Mouse (Mus musculus): ENCODE measurements at regions not wholly inside any gene's neighbourhood (a gene's known extent, or its start where the extent isn't known, plus 50 kb on each side); places are given as distances from the start of the nearest gene placed in this dataset.

GRCm38 (mm10) chr4:94188354-94188753 lies 368.0 kb upstream of the Gm10306 start:
- no peak overlapping the region for H3K4me2 ChIP-seq
- H3K9ac ChIP-seq: no peak overlapping the region
- WGBS: 46% methylated on average over 2 of the region's 2 CpGs
- H3K4me1 ChIP-seq (replicated peaks): peaks cover 10% of the 10 kb centered on the region
- H3K4me3 ChIP-seq: no peak overlapping the region
- no peaks in the 10 kb centered on the region for H3K27me3 ChIP-seq (replicated peaks)
- no peak overlapping the region for H3K27ac ChIP-seq (ENCODE audit: poor library complexity, severe bottlenecking)
- no peaks in the 10 kb centered on the region for H3K9me3 ChIP-seq (replicated peaks)
- H3K36me3 ChIP-seq: no peaks in the 10 kb centered on the region
- ATAC-seq (ENCODE audit: insufficient number of reproducible peaks, low FRiP score): no peak

GRCm38 (mm10) chr4:94188888-94189287 lies 367.5 kb upstream of the Gm10306 start:
- no peaks in the 10 kb centered on the region for H3K9me3 ChIP-seq (replicated peaks)
- H3K27ac ChIP-seq (ENCODE audit: poor library complexity, severe bottlenecking): no peak overlapping the region
- H3K36me3 ChIP-seq: no peaks in the 10 kb centered on the region
- H3K4me3 ChIP-seq: no peak overlapping the region
- ATAC-seq (ENCODE audit: insufficient number of reproducible peaks, low FRiP score): 0 out of 2 replicates have a peak, but pooled peaks have one; percentile 33
- 31% methylated on average over 3 of the region's 3 CpGs for WGBS
- peaks cover 10% of the 10 kb centered on the region for H3K4me1 ChIP-seq (replicated peaks)
- no peak overlapping the region for H3K4me2 ChIP-seq
- no peaks in the 10 kb centered on the region for H3K27me3 ChIP-seq (replicated peaks)
- H3K9ac ChIP-seq: no peak overlapping the region

DNA sequence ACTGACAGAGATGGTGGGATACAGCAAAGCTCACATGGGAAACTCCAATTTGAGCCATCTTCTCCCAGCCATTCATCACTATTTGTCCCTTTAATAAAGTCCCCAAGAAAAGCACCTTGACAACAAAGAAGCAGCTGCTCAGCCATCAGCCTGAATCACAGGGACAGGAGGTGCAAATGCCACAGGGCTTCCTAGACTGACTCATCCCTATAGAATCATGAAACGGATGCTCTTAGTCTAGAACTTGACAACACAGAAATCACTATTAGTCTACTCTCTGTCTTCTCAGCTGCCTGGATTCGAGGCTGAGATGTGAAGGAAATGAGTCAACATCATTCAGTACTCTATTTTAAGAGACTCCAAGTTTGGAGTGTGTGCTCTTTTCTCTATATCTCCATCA lies 365.4 kb upstream of the Gm10306 start:
- Histone ChIP-seq H3K27ac (ENCODE audit: poor library complexity, severe bottlenecking) (no peak overlapping the region), H3K4me3 (no peak overlapping the region), H3K27me3 (replicated peaks) (no peaks in the 10 kb centered on the region), H3K36me3 (no peaks in the 10 kb centered on the region), H3K9me3 (replicated peaks) (no peaks in the 10 kb centered on the region), H3K4me2 (no peak overlapping the region), H3K4me1 (replicated peaks) (peaks cover 10% of the 10 kb centered on the region), H3K9ac (no peak overlapping the region)
- no peak for ATAC-seq (ENCODE audit: insufficient number of reproducible peaks, low FRiP score)
- 67% methylated on average over 2 of the region's 2 CpGs for WGBS

DNA sequence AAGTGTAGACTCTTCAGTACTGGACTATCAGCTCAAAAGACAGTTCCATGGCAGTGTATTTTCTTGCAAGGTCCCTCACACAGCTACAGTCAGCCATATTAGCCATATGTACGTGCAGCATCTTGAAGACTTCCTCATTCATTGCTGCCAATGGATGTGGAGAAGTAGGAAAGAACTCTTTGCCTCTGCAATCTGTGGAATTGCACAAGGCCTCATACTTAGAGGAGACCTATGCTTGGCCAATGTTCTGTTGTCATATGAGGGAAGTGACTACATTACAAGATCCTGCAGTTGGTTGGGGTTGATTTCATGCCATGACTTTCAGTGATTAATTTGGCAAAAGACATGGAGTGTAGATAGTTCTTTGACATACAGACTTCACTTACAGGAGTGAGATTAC lies 340.1 kb upstream of the Gm10306 start:
- no peaks in the 10 kb centered on the region for H3K4me1 ChIP-seq (replicated peaks)
- 75% methylated on average over 1 of the region's 1 CpGs for WGBS

DNA sequence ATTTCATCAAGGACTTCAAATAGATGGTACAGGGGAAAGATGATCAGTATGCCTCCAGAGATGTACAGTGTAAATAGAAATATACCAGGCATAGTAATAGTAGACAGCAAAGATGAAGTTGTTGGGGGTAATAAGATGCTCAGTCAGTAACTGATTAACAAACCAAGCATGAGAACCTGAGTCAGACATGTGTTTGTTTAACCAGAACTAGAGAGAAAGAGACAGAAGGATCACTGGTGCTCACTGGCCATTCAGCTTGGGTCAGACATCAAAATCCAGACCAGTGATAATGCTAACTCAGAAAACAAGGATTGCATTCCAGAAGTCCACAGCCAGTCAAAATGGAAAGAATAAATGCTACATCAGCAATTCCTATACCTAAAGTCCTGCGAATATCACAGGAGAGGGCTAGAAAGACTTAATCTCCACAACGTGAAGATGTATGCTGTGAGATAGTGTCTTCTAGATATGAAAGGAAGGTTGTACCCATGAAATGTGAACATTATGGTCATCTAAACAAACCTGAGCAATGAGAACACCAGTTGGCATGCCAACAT lies 320.6 kb upstream of the Gm10306 start:
- Histone ChIP-seq H3K9ac (no peak overlapping the region), H3K9me3 (replicated peaks) (0 out of 2 replicates have a peak, but pooled peaks cover 6% of the 10 kb centered on the region), H3K27ac (ENCODE audit: poor library complexity, severe bottlenecking) (no peak overlapping the region), H3K4me1 (replicated peaks) (no peaks in the 10 kb centered on the region), H3K27me3 (replicated peaks) (no peaks in the 10 kb centered on the region), H3K4me3 (no peak overlapping the region), H3K36me3 (no peaks in the 10 kb centered on the region), H3K4me2 (no peak overlapping the region)
- WGBS: 79% methylated on average over 2 of the region's 2 CpGs
- ATAC-seq (ENCODE audit: insufficient number of reproducible peaks, low FRiP score): no peak

More for the DNA sequence above, 340.1 kb upstream of the Gm10306 start:
- H3K9me3 ChIP-seq (replicated peaks): no peaks in the 10 kb centered on the region
- H3K4me2 ChIP-seq: no peak overlapping the region
- ATAC-seq (ENCODE audit: insufficient number of reproducible peaks, low FRiP score): no peak
- H3K27ac ChIP-seq (ENCODE audit: poor library complexity, severe bottlenecking): no peak overlapping the region
- no peak overlapping the region for H3K4me3 ChIP-seq
- H3K9ac ChIP-seq: no peak overlapping the region
- H3K27me3 ChIP-seq (replicated peaks): no peaks in the 10 kb centered on the region
- H3K36me3 ChIP-seq: no peaks in the 10 kb centered on the region

DNA sequence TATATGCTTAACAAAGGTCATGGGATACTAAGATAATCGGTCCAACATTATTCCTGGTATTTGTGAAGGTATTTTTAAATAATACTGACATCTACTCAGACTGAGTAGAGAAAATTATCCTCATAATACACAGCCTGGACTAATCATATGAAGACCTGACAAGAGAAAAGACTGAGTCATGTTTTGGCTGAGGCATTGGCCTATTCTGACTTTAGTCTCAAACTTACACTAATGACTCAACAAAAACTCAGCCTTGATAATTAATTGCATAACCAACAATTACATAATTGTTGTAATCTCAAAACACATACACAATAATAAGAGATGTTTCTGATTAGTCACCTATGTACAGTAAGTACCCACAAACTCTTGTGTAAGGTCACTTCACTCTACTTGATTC lies 300.3 kb upstream of the Gm10306 start:
- Histone ChIP-seq H3K4me1 (replicated peaks) (no peaks in the 10 kb centered on the region), H3K36me3 (no peaks in the 10 kb centered on the region), H3K27ac (ENCODE audit: poor library complexity, severe bottlenecking) (no peak overlapping the region), H3K4me3 (no peak overlapping the region), H3K9ac (no peak overlapping the region), H3K4me2 (no peak overlapping the region), H3K9me3 (replicated peaks) (no peaks in the 10 kb centered on the region), H3K27me3 (replicated peaks) (no peaks in the 10 kb centered on the region)
- no peak for ATAC-seq (ENCODE audit: insufficient number of reproducible peaks, low FRiP score)
- 63% methylated on average over 1 of the region's 1 CpGs for WGBS

DNA sequence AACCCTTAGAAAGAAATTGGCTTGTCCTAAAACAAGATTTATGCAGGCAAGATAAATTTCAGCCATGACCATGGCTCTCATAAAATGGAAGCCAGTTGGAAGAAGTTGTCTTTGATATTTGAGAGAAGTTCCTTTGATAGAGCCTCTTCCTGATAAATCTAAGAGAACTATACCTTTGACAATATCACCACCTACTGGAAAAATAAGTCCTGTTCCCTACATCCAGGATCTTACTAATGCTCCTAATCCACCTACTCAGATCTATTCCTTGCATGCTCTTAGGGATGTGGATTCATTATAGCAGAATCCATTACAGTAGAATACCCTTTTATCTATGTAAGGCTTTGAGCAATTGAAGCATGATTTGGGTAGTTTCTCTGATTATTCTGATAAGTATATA lies 295.2 kb upstream of the Gm10306 start:
- no peak overlapping the region for H3K4me3 ChIP-seq
- no peak for ATAC-seq (ENCODE audit: insufficient number of reproducible peaks, low FRiP score)
- no peaks in the 10 kb centered on the region for H3K27me3 ChIP-seq (replicated peaks)
- H3K9ac ChIP-seq: no peak overlapping the region
- H3K27ac ChIP-seq (ENCODE audit: poor library complexity, severe bottlenecking): no peak overlapping the region
- no peaks in the 10 kb centered on the region for H3K36me3 ChIP-seq
- H3K4me2 ChIP-seq: no peak overlapping the region
- no peaks in the 10 kb centered on the region for H3K4me1 ChIP-seq (replicated peaks)
- no peaks in the 10 kb centered on the region for H3K9me3 ChIP-seq (replicated peaks)

GRCm38 (mm10) chr4:94281732-94282131 lies 274.6 kb upstream of the Gm10306 start:
- no peak overlapping the region for H3K9ac ChIP-seq
- H3K4me1 ChIP-seq (replicated peaks): no peaks in the 10 kb centered on the region
- no peaks in the 10 kb centered on the region for H3K36me3 ChIP-seq
- H3K4me2 ChIP-seq: no peak overlapping the region
- no peak for ATAC-seq (ENCODE audit: insufficient number of reproducible peaks, low FRiP score)
- H3K4me3 ChIP-seq: no peak overlapping the region
- no peak overlapping the region for H3K27ac ChIP-seq (ENCODE audit: poor library complexity, severe bottlenecking)
- H3K9me3 ChIP-seq (replicated peaks): 0 out of 2 replicates have a peak, but pooled peaks cover 2% of the 10 kb centered on the region
- H3K27me3 ChIP-seq (replicated peaks): no peaks in the 10 kb centered on the region

DNA sequence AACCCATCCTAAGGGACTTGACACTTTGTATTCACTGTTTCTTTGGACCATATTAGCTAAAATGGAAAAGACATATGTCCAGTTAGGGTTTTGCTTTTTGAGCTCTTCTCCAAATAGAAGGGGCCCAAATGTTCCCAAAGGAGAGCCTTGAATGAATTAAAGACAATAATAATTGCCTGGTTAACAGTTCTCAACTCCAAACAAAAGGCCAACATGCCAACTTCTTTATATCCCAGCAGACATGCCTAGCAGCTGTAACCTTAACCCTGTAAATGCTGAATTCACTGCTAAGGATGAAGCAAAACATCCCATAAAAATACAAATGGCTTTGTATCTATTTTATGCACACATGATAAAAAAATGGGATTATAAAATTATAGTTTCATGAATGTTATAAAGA lies 264.2 kb upstream of the Gm10306 start:
- ATAC-seq (ENCODE audit: insufficient number of reproducible peaks, low FRiP score): no peak
- no peak overlapping the region for H3K4me3 ChIP-seq
- no peak overlapping the region for H3K4me2 ChIP-seq
- H3K9ac ChIP-seq: no peak overlapping the region
- H3K27me3 ChIP-seq (replicated peaks): no peaks in the 10 kb centered on the region
- no peak overlapping the region for H3K27ac ChIP-seq (ENCODE audit: poor library complexity, severe bottlenecking)
- H3K9me3 ChIP-seq (replicated peaks): no peaks in the 10 kb centered on the region; the same call in 1 of the 2 replicates
- H3K4me1 ChIP-seq (replicated peaks): no peaks in the 10 kb centered on the region
- H3K36me3 ChIP-seq: no peaks in the 10 kb centered on the region

DNA sequence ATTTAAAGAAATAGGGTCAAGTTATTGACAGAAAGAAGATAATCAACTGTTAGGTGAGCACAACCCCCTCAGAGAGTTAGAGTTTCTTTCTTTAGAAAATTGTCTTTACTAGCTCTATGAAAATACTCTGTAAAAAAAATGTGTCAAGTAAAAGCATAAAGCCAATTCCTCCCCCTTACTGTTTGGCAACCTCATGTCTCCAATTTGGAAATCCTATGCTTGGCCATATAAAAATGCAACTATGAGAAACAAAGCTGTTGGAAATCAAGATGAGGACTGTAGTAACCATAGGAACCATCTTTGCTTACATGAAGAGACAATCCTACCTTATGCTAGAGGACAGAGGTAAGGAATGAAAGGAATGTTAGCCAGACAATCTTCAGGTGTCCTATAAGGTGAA lies 239.0 kb upstream of the Gm10306 start:
- no peaks in the 10 kb centered on the region for H3K27me3 ChIP-seq (replicated peaks)
- no peak overlapping the region for H3K4me2 ChIP-seq
- ATAC-seq (ENCODE audit: insufficient number of reproducible peaks, low FRiP score): no peak
- H3K9ac ChIP-seq: no peak overlapping the region
- no peak overlapping the region for H3K4me3 ChIP-seq
- no peaks in the 10 kb centered on the region for H3K36me3 ChIP-seq
- no peak overlapping the region for H3K27ac ChIP-seq (ENCODE audit: poor library complexity, severe bottlenecking)
- H3K9me3 ChIP-seq (replicated peaks): no peaks in the 10 kb centered on the region
- H3K4me1 ChIP-seq (replicated peaks): no peaks in the 10 kb centered on the region

GRCm38 (mm10) chr4:94326759-94327158 lies 229.6 kb upstream of the Gm10306 start:
- Histone ChIP-seq H3K4me2 (no peak overlapping the region), H3K9me3 (replicated peaks) (no peaks in the 10 kb centered on the region), H3K27me3 (replicated peaks) (no peaks in the 10 kb centered on the region), H3K36me3 (no peaks in the 10 kb centered on the region), H3K4me3 (no peak overlapping the region), H3K27ac (ENCODE audit: poor library complexity, severe bottlenecking) (no peak overlapping the region), H3K9ac (no peak overlapping the region), H3K4me1 (replicated peaks) (no peaks in the 10 kb centered on the region)
- WGBS: 80% methylated on average over 2 of the region's 2 CpGs
- ATAC-seq (ENCODE audit: insufficient number of reproducible peaks, low FRiP score): no peak

- no peak for ATAC-seq (ENCODE audit: insufficient number of reproducible peaks, low FRiP score)
Observed at GRCm38 (mm10) chr4:94343331-94343730, 213.0 kb upstream of the Gm10306 start.

More at GRCm38 (mm10) chr4:94343331-94343730, 213.0 kb upstream of the Gm10306 start:
- no peak overlapping the region for H3K4me3 ChIP-seq
- H3K27me3 ChIP-seq (replicated peaks): no peaks in the 10 kb centered on the region
- no peak overlapping the region for H3K9ac ChIP-seq
- H3K4me1 ChIP-seq (replicated peaks): no peaks in the 10 kb centered on the region
- H3K36me3 ChIP-seq: no peaks in the 10 kb centered on the region
- no peaks in the 10 kb centered on the region for H3K9me3 ChIP-seq (replicated peaks)
- H3K27ac ChIP-seq (ENCODE audit: poor library complexity, severe bottlenecking): no peak overlapping the region
- H3K4me2 ChIP-seq: no peak overlapping the region

All from heart, embryonic 12.5 days (tissue).